Mouse (Mus musculus) forebrain, embryonic 12.5 days (tissue): ENCODE measurements around the gene Cdkl3. TPM values are rescaled to one million over a fixed set of nuclear protein-coding genes. Genes with fewer than 3 reads are reported as not detected.
A peak's percentile ranks its signal among the peaks of the same experiment; 100 is the strongest.

Source experiments
- ATAC-seq: fragments of 200-750 bp; cut with Nextera tagmentation; 2 replicates; pipeline ENCODE4 v1.8.0; 2017; ENCODE audit warnings: moderate TSS enrichment; ENCODE audit not compliant: low FRiP score
- H3K27ac ChIP-seq: fragments of 300-500 bp; sonication (generic); 2 replicates; pipeline ENCODE4 v1.5.1; 2016; ENCODE audit warnings: mild to moderate bottlenecking
- H3K27me3 ChIP-seq: fragments of 300-500 bp; sonication (generic); 2 replicates; pipeline ENCODE4 v1.6.1; 2016; ENCODE audit warnings: mild to moderate bottlenecking
- H3K36me3 ChIP-seq: fragments of 300-500 bp; sonication (generic); replicated peaks from 2 replicates; pipeline ENCODE4 v1.6.1; 2016; ENCODE audit warnings: mild to moderate bottlenecking
- H3K4me1 ChIP-seq: fragments of 300-500 bp; sonication (generic); 2 replicates; pipeline ENCODE4 v1.6.1; 2016
- H3K4me2 ChIP-seq: fragments of 300-500 bp; sonication (generic); 2 replicates; pipeline ENCODE4 v1.6.1; 2016; ENCODE audit warnings: mild to moderate bottlenecking, moderate library complexity
- H3K4me3 ChIP-seq: fragments of 300-500 bp; sonication (generic); replicated peaks from 2 replicates; pipeline ENCODE4 v1.5.1; 2016; ENCODE audit warnings: mild to moderate bottlenecking
- H3K9ac ChIP-seq: fragments of 300-500 bp; sonication (generic); 2 replicates; pipeline ENCODE4 v1.6.1; 2016; ENCODE audit warnings: mild to moderate bottlenecking
- H3K9me3 ChIP-seq: fragments of 300-500 bp; sonication (generic); 2 replicates; pipeline ENCODE4 v1.6.1; 2016
- WGBS: fragments of 180-500 bp; shearing (Covaris S2); methylation state at CpG from one replicate; pipeline ENCODE4 v1.1.7; 2016; 5-methylcytosine and 5-hydroxymethylcytosine counted together
- polyA plus RNA-seq: library from polyadenylated mRNA; unstranded; fragments of >200 nt; fragmentation: Nextera tagmentation; extraction: Ambion mirVana; gene quantifications from 2 replicates; pipeline ENCODE4 v1.2.1, GENCODE M21; 2016

Gene Cdkl3
- polyA plus RNA-seq, 1 experiment from 2014 or later, result 16.2 TPM

- Histone ChIP-seq H3K4me1 (peaks cover 5% of the 10 kb centered on the region; the same call in 1 of the 2 replicates), H3K27ac (no peak overlapping the region), H3K27me3 (no peaks in the 10 kb centered on the region), H3K36me3 (no peaks in the 10 kb centered on the region), H3K4me3 (no peak overlapping the region), H3K4me2 (no peak overlapping the region), H3K9me3 (no peaks in the 10 kb centered on the region), H3K9ac (no peak overlapping the region)
- ATAC-seq, result no peak
- WGBS, result 10% methylated on average over 5 of the region's 5 CpGs
Observed at GRCm38 (mm10) chr11:52065841-52066240, 61.8 kb downstream of the Cdkl3 start.

GRCm38 (mm10) chr11:52071768-52072167, 67.7 kb downstream of the Cdkl3 start:
- Histone ChIP-seq H3K27ac (no peak overlapping the region), H3K9ac (no peak overlapping the region), H3K4me2 (no peak overlapping the region), H3K4me1 (no peaks in the 10 kb centered on the region), H3K36me3 (no peaks in the 10 kb centered on the region), H3K4me3 (no peak overlapping the region), H3K9me3 (no peaks in the 10 kb centered on the region), H3K27me3 (no peaks in the 10 kb centered on the region)
- WGBS, result 88% methylated on average over 10 of the region's 10 CpGs
- ATAC-seq, result no peak

GRCm38 (mm10) chr11:52073528-52074170, 69.6 kb downstream of the Cdkl3 start:
- Histone ChIP-seq H3K36me3 (no peaks in the 10 kb centered on the region), H3K27ac (no peak overlapping the region), H3K4me1 (no peaks in the 10 kb centered on the region), H3K9me3 (no peaks in the 10 kb centered on the region), H3K27me3 (no peaks in the 10 kb centered on the region), H3K4me2 (no peak overlapping the region), H3K9ac (no peak overlapping the region), H3K4me3 (no peak overlapping the region)
- ATAC-seq, result no peak
- 80% methylated on average over 8 of the region's 8 CpGs for WGBS

GRCm38 (mm10) chr11:52074626-52075470, 70.8 kb downstream of the Cdkl3 start:
- Histone ChIP-seq H3K4me3 (no peak overlapping the region), H3K36me3 (no peaks in the 10 kb centered on the region), H3K9ac (no peak overlapping the region), H3K4me1 (peaks cover 1% of the 10 kb centered on the region), H3K27me3 (no peaks in the 10 kb centered on the region), H3K9me3 (no peaks in the 10 kb centered on the region), H3K4me2 (no peak overlapping the region), H3K27ac (no peak overlapping the region)
- 75% methylated on average over 14 of the region's 14 CpGs for WGBS
- ATAC-seq, result no peak

GRCm38 (mm10) chr11:52075794-52076633, 72.0 kb downstream of the Cdkl3 start:
- no peak for ATAC-seq
- H3K27me3 ChIP-seq, result no peaks in the 10 kb centered on the region
- H3K9ac ChIP-seq, result no peak overlapping the region
- peaks cover 7% of the 10 kb centered on the region for H3K4me1 ChIP-seq
- no peaks in the 10 kb centered on the region for H3K9me3 ChIP-seq
- H3K4me2 ChIP-seq, result no peak overlapping the region
- no peak overlapping the region for H3K4me3 ChIP-seq
- H3K27ac ChIP-seq, result no peak overlapping the region
- WGBS, result 82% methylated on average over 19 of the region's 19 CpGs
- H3K36me3 ChIP-seq, result no peaks in the 10 kb centered on the region

- 85% methylated on average over 6 of the region's 6 CpGs for WGBS
- Histone ChIP-seq H3K27ac (no peak overlapping the region), H3K4me1 (peaks cover 7% of the 10 kb centered on the region), H3K9me3 (no peaks in the 10 kb centered on the region), H3K9ac (no peak overlapping the region), H3K36me3 (no peaks in the 10 kb centered on the region), H3K27me3 (no peaks in the 10 kb centered on the region), H3K4me3 (no peak overlapping the region), H3K4me2 (no peak overlapping the region)
- ATAC-seq, result no peak
Observed at GRCm38 (mm10) chr11:52076742-52077352, 72.8 kb downstream of the Cdkl3 start.

GRCm38 (mm10) chr11:52077939-52078338, 73.9 kb downstream of the Cdkl3 start:
- ATAC-seq, result no peak
- Histone ChIP-seq H3K9ac (no peak overlapping the region), H3K9me3 (no peaks in the 10 kb centered on the region), H3K4me2 (no peak overlapping the region), H3K36me3 (no peaks in the 10 kb centered on the region), H3K4me3 (no peak overlapping the region), H3K27me3 (no peaks in the 10 kb centered on the region), H3K27ac (no peak overlapping the region), H3K4me1 (peaks cover 7% of the 10 kb centered on the region)
- 88% methylated on average over 4 of the region's 4 CpGs for WGBS

- H3K27ac ChIP-seq, result no peak overlapping the region
- no peak overlapping the region for H3K9ac ChIP-seq
- H3K4me1 ChIP-seq, result peaks cover 7% of the 10 kb centered on the region
- no peak overlapping the region for H3K4me2 ChIP-seq
- no peaks in the 10 kb centered on the region for H3K9me3 ChIP-seq
- ATAC-seq, result no peak
- 10% methylated on average over 5 of the region's 5 CpGs for WGBS
- no peaks in the 10 kb centered on the region for H3K27me3 ChIP-seq
- no peak overlapping the region for H3K4me3 ChIP-seq
- H3K36me3 ChIP-seq, result no peaks in the 10 kb centered on the region
Observed at GRCm38 (mm10) chr11:52079978-52080377, 76.0 kb downstream of the Cdkl3 start.

GRCm38 (mm10) chr11:52080656-52081055, 76.6 kb downstream of the Cdkl3 start:
- no peak for ATAC-seq
- H3K9me3 ChIP-seq, result no peaks in the 10 kb centered on the region
- no peak overlapping the region for H3K4me2 ChIP-seq
- H3K4me3 ChIP-seq, result no peak overlapping the region
- H3K9ac ChIP-seq, result no peak overlapping the region
- no peak overlapping the region for H3K27ac ChIP-seq
- WGBS, result 92% methylated on average over 2 of the region's 2 CpGs
- peaks cover 7% of the 10 kb centered on the region for H3K4me1 ChIP-seq
- no peaks in the 10 kb centered on the region for H3K27me3 ChIP-seq
- no peaks in the 10 kb centered on the region for H3K36me3 ChIP-seq

- Histone ChIP-seq H3K4me3 (no peak overlapping the region), H3K36me3 (no peaks in the 10 kb centered on the region), H3K4me1 (peaks cover 14% of the 10 kb centered on the region), H3K9me3 (no peaks in the 10 kb centered on the region), H3K4me2 (no peak overlapping the region), H3K27ac (peak overlapping the region; percentile 57), H3K27me3 (no peaks in the 10 kb centered on the region), H3K9ac (no peak overlapping the region)
- WGBS, result 66% methylated on average over 4 of the region's 4 CpGs
- ATAC-seq, result 0 out of 2 replicates have a peak, but pooled peaks have one; percentile 14
Observed at GRCm38 (mm10) chr11:52085857-52086203, 81.8 kb downstream of the Cdkl3 start.

- H3K27me3 ChIP-seq, result no peaks in the 10 kb centered on the region
- H3K4me1 ChIP-seq, result peaks cover 14% of the 10 kb centered on the region
- peak overlapping the region; percentile 57 for H3K27ac ChIP-seq
- H3K36me3 ChIP-seq, result no peaks in the 10 kb centered on the region
- no peak overlapping the region for H3K4me3 ChIP-seq
- H3K9me3 ChIP-seq, result no peaks in the 10 kb centered on the region
- WGBS, result 43% methylated on average over 9 of the region's 9 CpGs
- no peak overlapping the region for H3K9ac ChIP-seq
- 0 out of 2 replicates have a peak, but pooled peaks have one; percentile 27 for ATAC-seq
- no peak overlapping the region for H3K4me2 ChIP-seq
Observed at GRCm38 (mm10) chr11:52086204-52086864, 82.3 kb downstream of the Cdkl3 start.
